In the genomic region with DNA sequence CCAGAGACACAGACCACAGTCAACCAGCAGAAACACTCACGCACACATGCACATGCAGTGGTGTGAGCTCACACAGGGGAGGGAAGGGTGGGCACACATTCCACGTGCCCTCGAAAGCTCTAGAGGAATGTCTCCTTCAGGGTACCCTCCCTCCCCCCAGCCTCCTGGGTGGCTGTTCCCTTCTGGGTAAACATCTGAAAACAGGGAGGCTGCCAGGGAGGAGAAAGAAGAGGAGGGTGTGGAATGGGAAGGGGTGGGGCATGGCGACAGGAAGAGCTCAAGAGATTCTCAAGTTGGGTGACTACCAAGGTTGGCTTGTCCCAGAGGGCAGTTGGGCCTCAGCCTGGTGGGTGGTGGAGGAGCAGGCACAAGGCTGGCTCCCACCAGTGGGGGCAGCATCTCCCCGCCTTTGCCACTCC, we compare ENCODE assay signal across 12 mouse cellular contexts.
DNase-seq lines count a peak whose midpoint lies in the region; ATAC-seq lines count a peak whose summit lies in the region.
"Had no signal": no experiment of that assay in that cellular context is flagged by ENCODE, and none has a peak within 500 bp of the region (broad histone marks: within the 10 kb centered on the region; RNA-seq: fewer than 3 reads in every experiment).

No protein-coding gene starts in this region.

- no peak overlapping the region for H3K9ac ChIP-seq in forebrain, embryonic 14.5 days (ENCODE audit: low read length)
- no peak overlapping the region for H3K9ac ChIP-seq in heart, embryonic 14.5 days (ENCODE audit: low read length)
- H3K9ac ChIP-seq: intestine, embryonic 15.5 days; liver, embryonic 13.5 days; stomach, embryonic 15.5 days had no signal

- no peaks in the 10 kb centered on the region for H3K9me3 ChIP-seq in forebrain, embryonic 14.5 days (replicated peaks; ENCODE audit: control insufficient read depth, low read length)
- H3K9me3 ChIP-seq in forebrain, embryonic 10.5 days: no peaks in the 10 kb centered on the region
- H3K9me3 ChIP-seq in heart, embryonic 14.5 days (ENCODE audit: control insufficient read depth, low read length): no peaks in the 10 kb centered on the region
- H3K9me3 ChIP-seq: intestine, embryonic 15.5 days; liver, embryonic 13.5 days; stomach, embryonic 15.5 days had no signal

- peak; percentile 49 for ATAC-seq in forebrain, embryonic 14.5 days
- ATAC-seq in heart, embryonic 14.5 days (ENCODE audit: insufficient number of reproducible peaks, insufficient read depth, low FRiP score, low read depth): no peak
- ATAC-seq: intestine, embryonic 15.5 days had no signal

- peak; percentile 4 for DNase-seq in forebrain, embryonic 14.5 days (ENCODE audit: low spot score)
- no peak for DNase-seq in forebrain, embryonic 10.5 days (ENCODE audit: extremely low spot score, low spot score)
- peak; percentile 28 for DNase-seq in left cerebral cortex, postnatal 4 days
- DNase-seq in left cerebral cortex, adult 9 months (ENCODE audit: low spot score in 2 of 2): no peak
- peak; percentile 42 for DNase-seq in lung, postnatal 14 days
- DNase-seq in left cerebral cortex, postnatal 25 days (ENCODE audit: low spot score in 2 of 2): no peak
- no peak for DNase-seq in adrenal gland, postnatal 10 days
- DNase-seq: liver, embryonic 13.5 days had no signal

- H3K27me3 ChIP-seq in forebrain, embryonic 14.5 days (replicated peaks; ENCODE audit: control insufficient read depth, insufficient read depth, low read length): no peaks in the 10 kb centered on the region
- peaks cover 13% of the 10 kb centered on the region for H3K27me3 ChIP-seq in forebrain, embryonic 10.5 days (ENCODE audit: poor library complexity, severe bottlenecking)
- H3K27me3 ChIP-seq in heart, embryonic 14.5 days (ENCODE audit: control insufficient read depth, insufficient read depth, low read length): peaks cover 36% of the 10 kb centered on the region
- H3K27me3 ChIP-seq: intestine, embryonic 15.5 days; stomach, embryonic 15.5 days had no signal

- H3K36me3 ChIP-seq in forebrain, embryonic 14.5 days (ENCODE audit: control insufficient read depth, insufficient read depth, low read length): no peaks in the 10 kb centered on the region
- H3K36me3 ChIP-seq in forebrain, embryonic 10.5 days (replicated peaks): no peaks in the 10 kb centered on the region
- no peaks in the 10 kb centered on the region for H3K36me3 ChIP-seq in heart, embryonic 14.5 days (ENCODE audit: control insufficient read depth, insufficient read depth, low read length)
- H3K36me3 ChIP-seq: intestine, embryonic 15.5 days; liver, embryonic 13.5 days; stomach, embryonic 15.5 days had no signal

- intact Hi-C loops in left cerebral cortex, postnatal 4 days (cut with DNase I): no loop called here
- intact Hi-C loops in left cerebral cortex, postnatal 25 days (cut with DNase I): no loop called here

- no peak overlapping the region for H3K4me3 ChIP-seq in forebrain, embryonic 14.5 days (ENCODE audit: low read depth, low read length)
- no peak overlapping the region for H3K4me3 ChIP-seq in forebrain, embryonic 10.5 days
- H3K4me3 ChIP-seq in heart, embryonic 14.5 days (ENCODE audit: control insufficient read depth in 1 of 2, insufficient read depth in 1 of 2, low read depth in 1 of 2, low read length in 2 of 2): no peak overlapping the region
- H3K4me3 ChIP-seq: intestine, embryonic 15.5 days; liver, embryonic 13.5 days; myocyte; stomach, embryonic 15.5 days had no signal

- H3K27ac ChIP-seq in forebrain, embryonic 14.5 days (ENCODE audit: low read depth, low read length): no peak overlapping the region
- no peak overlapping the region for H3K27ac ChIP-seq in forebrain, embryonic 10.5 days
- H3K27ac ChIP-seq in heart, embryonic 14.5 days (replicated peaks in 1 of 2; ENCODE audit: control insufficient read depth in 1 of 2, insufficient read depth in 1 of 2, low read depth in 2 of 2, low read length in 2 of 2): no peak overlapping the region
- H3K27ac ChIP-seq: intestine, embryonic 15.5 days; liver, embryonic 13.5 days; stomach, embryonic 15.5 days had no signal

- H3K4me2 ChIP-seq in forebrain, embryonic 14.5 days (ENCODE audit: low read length): no peak overlapping the region
- H3K4me2 ChIP-seq in heart, embryonic 14.5 days (ENCODE audit: low read length): peak overlapping the region; percentile 9; the same call in 1 of the 2 replicates
- H3K4me2 ChIP-seq: intestine, embryonic 15.5 days; liver, embryonic 13.5 days; stomach, embryonic 15.5 days had no signal

- peaks cover 11% of the 10 kb centered on the region for H3K4me1 ChIP-seq in forebrain, embryonic 14.5 days (ENCODE audit: control insufficient read depth, insufficient read depth, low read length)
- H3K4me1 ChIP-seq in forebrain, embryonic 10.5 days: peaks cover 10% of the 10 kb centered on the region
- H3K4me1 ChIP-seq in heart, embryonic 14.5 days (ENCODE audit: control insufficient read depth in 2 of 2, insufficient read depth in 2 of 2, low read length in 2 of 2): peaks cover 11 to 14% of the 10 kb centered on the region in 2 experiments
- H3K4me1 ChIP-seq: liver, embryonic 13.5 days; stomach, embryonic 15.5 days had no signal

- 44% methylated on average over 5 of the region's 5 CpGs for WGBS in forebrain, embryonic 14.5 days
- 40% methylated on average over 5 of the region's 5 CpGs for WGBS in forebrain, embryonic 10.5 days
- WGBS in heart, embryonic 14.5 days: 40% methylated on average over 5 of the region's 5 CpGs

Comparison
In these comparisons a context has a peak if more than half of its experiments do, and no peak if none do; other contexts are left out.
1. DNase-seq: peak in forebrain, embryonic 14.5 days (single experiment), left cerebral cortex, postnatal 4 days (single experiment) and lung, postnatal 14 days (single experiment); none in forebrain, embryonic 10.5 days (single experiment), left cerebral cortex, adult 9 months (0 of 2), left cerebral cortex, postnatal 25 days (0 of 2) and adrenal gland, postnatal 10 days (single experiment).